Mouse (Mus musculus): ENCODE measurements around the gene Snupn. TPM values are rescaled to one million over a fixed set of nuclear protein-coding genes. Genes with fewer than 3 reads are reported as not detected.
A peak's percentile ranks its signal among the peaks of the same experiment; 100 is the strongest.
"Not testable (repeated sequence)": the region's sequence is repeated elsewhere in the genome, so short reads cannot be mapped to it uniquely, and the experiment has no call there.

Gene Snupn
- polyA plus RNA-seq, 1 experiment from 2014 or later, result 8.4 TPM

DNA sequence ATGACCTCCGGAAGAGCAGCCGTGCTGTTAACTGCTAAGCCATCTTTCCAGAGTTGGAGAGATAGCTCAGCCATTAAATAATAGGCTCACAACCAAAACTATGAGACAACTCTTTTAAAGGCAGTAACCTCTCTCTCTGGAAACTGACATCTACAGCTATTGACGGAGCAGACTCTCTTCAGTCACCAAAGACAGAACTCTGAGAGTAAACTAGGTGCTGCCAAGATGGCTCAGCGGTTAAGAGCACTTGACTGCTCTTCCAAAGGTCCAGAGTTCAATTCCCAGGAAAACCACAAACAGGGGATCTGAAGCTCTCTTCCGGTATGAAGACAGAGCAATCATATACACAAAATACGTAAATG, 13.8 kb upstream of the Snupn start:
- ATAC-seq (ENCODE audit: insufficient read depth), result no peak
- no peaks in the 10 kb centered on the region for H3K27me3 ChIP-seq
- H3K4me2 ChIP-seq, result peak overlapping the region; percentile 93
- H3K27ac ChIP-seq (replicated peaks), result peak overlapping the region; percentile 73
- H3K4me3 ChIP-seq (replicated peaks), result peak overlapping the region; percentile 85
- peaks cover 32% of the 10 kb centered on the region for H3K4me1 ChIP-seq (replicated peaks)
- 11% methylated on average over 6 of the region's 6 CpGs for WGBS (ENCODE audit: insufficient replicate concordance)
- no peaks in the 10 kb centered on the region for H3K9me3 ChIP-seq (replicated peaks)
- peak overlapping the region; percentile 40 for H3K9ac ChIP-seq
- H3K36me3 ChIP-seq (replicated peaks), result no peaks in the 10 kb centered on the region

DNA sequence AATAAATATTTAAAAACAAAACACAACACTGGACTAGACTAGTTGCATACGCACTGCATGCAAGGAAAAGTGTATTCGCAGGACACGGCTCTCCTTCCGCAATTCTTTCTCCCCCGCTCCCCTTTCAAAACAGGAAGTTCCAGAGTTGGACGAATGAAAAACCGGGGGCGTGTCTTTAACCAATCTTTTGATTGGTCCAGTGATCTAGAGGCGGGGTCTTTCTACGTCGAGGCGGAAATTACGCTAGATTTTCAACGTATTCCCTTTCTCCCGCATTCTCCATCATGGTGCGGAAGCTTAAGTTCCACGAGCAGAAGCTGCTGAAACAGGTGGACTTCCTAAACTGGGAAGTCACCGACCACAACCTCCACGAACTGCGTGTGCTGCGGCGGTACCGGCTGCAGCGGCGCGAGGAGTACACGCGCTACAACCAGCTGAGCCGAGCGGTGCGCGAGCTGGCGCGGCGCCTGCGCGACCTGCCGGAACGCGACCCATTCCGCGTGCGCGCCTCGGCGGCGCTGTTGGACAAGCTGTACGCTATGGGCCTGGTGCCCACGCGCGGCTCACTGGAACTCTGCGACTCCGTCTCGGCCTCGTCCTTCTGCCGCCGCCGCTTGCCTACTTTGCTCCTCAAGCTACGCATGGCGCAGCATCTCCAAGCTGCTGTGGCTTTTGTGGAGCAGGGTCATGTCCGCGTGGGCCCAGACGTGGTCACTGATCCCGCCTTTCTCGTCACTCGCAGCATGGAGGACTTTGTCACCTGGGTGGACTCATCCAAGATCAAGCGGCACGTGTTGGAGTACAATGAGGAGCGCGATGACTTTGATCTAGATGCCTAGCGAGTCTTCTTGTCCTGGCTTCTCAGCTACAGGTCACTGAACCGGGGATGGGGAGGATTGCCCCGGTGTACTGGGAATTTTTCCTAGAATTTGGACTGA, 13.2 kb upstream of the Snupn start, which contains the start of gene Imp3:
Gene Imp3, plus strand, starts transcription at position 253 of the 938 bp plus-strand sequence.
- H3K36me3 ChIP-seq (replicated peaks), result no peaks in the 10 kb centered on the region
- WGBS (ENCODE audit: insufficient replicate concordance), result under 1% methylated on average over 73 of the region's 73 CpGs
- peak within 1 kb of the TSS; percentile 85 for H3K4me3 ChIP-seq (replicated peaks)
- peak within 1 kb of the TSS; percentile 86 for H3K27ac ChIP-seq (replicated peaks)
- peak within 1 kb of the TSS; percentile 93 for H3K4me2 ChIP-seq
- H3K4me1 ChIP-seq (replicated peaks), result peaks cover 32% of the 10 kb centered on the region
- peak within 1 kb of the TSS; percentile 82 for H3K9ac ChIP-seq
- H3K27me3 ChIP-seq, result no peaks in the 10 kb centered on the region
- peak; percentile 93 for ATAC-seq (ENCODE audit: insufficient read depth)
- H3K9me3 ChIP-seq (replicated peaks), result no peaks in the 10 kb centered on the region

DNA sequence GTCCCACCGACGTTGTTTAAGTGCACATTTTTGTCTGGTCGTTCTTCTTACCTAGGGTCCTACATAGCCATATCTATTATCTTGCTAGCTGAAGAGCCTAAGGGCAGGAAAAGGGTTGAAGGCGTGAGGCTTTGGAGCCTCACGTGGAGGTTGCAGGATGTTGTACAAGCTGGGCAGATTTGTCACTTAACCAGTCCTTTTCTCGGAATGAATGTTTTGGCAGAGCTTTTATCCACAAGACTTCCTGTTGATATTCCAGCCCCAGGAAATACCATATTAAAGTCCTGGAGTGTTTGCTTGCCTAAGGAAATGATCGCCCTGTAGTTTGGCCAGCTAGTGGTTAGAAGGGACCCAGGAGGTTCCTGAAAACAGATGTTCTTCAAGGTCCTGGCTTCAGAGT, 12.3 kb upstream of the Snupn start:
- H3K4me1 ChIP-seq (replicated peaks), result peaks cover 32% of the 10 kb centered on the region
- no peaks in the 10 kb centered on the region for H3K36me3 ChIP-seq (replicated peaks)
- H3K9me3 ChIP-seq (replicated peaks), result no peaks in the 10 kb centered on the region
- H3K4me3 ChIP-seq (replicated peaks), result peak overlapping the region; percentile 85
- no peaks in the 10 kb centered on the region for H3K27me3 ChIP-seq
- H3K4me2 ChIP-seq, result peak overlapping the region; percentile 93
- 0% methylated on average over 7 of the region's 7 CpGs for WGBS (ENCODE audit: insufficient replicate concordance)
- ATAC-seq (ENCODE audit: insufficient read depth), result no peak
- H3K9ac ChIP-seq, result peak overlapping the region; percentile 82
- H3K27ac ChIP-seq (replicated peaks), result peak overlapping the region; percentile 86

DNA sequence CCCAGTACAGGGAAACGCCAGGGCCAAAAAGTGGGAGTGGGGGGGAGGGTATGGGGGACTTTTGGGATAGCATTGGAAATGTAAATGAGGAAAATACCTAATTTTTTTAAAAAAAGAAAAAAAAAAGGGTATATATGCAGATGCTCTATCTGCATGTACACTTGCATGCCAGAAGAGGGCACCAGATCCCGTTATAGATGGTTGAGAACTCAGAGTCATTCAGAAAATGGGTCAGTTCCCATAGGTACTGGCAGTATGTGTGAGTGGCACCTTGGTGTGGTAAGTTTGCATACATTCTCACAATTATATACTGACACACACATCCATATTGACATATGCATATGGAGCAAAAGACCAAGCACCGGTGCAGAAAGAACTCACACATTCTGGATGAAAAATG, 3.2 kb upstream of the Snupn start:
- not testable (repeated sequence) for H3K9me3 ChIP-seq (replicated peaks); H3K27me3 ChIP-seq; H3K9ac ChIP-seq; H3K4me2 ChIP-seq; H3K27ac ChIP-seq (replicated peaks); H3K4me3 ChIP-seq (replicated peaks); H3K36me3 ChIP-seq (replicated peaks); ATAC-seq (ENCODE audit: insufficient read depth)
- 20% methylated on average over 3 of the region's 3 CpGs for WGBS (ENCODE audit: insufficient replicate concordance)
- peaks cover 18% of the 10 kb centered on the region for H3K4me1 ChIP-seq (replicated peaks)

GRCm38 (mm10) chr9:56948699-56949098, 2.0 kb upstream of the Snupn start:
- WGBS (ENCODE audit: insufficient replicate concordance), result 45% methylated on average over 5 of the region's 5 CpGs

GRCm38 (mm10) chr9:56949767-56950166, 911 bp upstream of the Snupn start:
- Histone ChIP-seq H3K9me3 (replicated peaks) (no peaks in the 10 kb centered on the region), H3K27me3 (no peaks in the 10 kb centered on the region), H3K27ac (replicated peaks) (no peak overlapping the region), H3K4me2 (peak overlapping the region; percentile 84), H3K9ac (peak overlapping the region; percentile 45), H3K36me3 (replicated peaks) (no peaks in the 10 kb centered on the region), H3K4me3 (replicated peaks) (peak overlapping the region; percentile 81), H3K4me1 (replicated peaks) (peaks cover 18% of the 10 kb centered on the region)
- ATAC-seq (ENCODE audit: insufficient read depth), result no peak
- 12% methylated on average over 13 of the region's 13 CpGs for WGBS (ENCODE audit: insufficient replicate concordance)

More at GRCm38 (mm10) chr9:56948699-56949098, 2.0 kb upstream of the Snupn start:
- H3K27me3 ChIP-seq; H3K9me3 ChIP-seq (replicated peaks); H3K36me3 ChIP-seq (replicated peaks); H3K4me2 ChIP-seq; ATAC-seq (ENCODE audit: insufficient read depth); H3K9ac ChIP-seq; H3K4me3 ChIP-seq (replicated peaks); H3K27ac ChIP-seq (replicated peaks): not testable (repeated sequence)
- H3K4me1 ChIP-seq (replicated peaks), result peaks cover 18% of the 10 kb centered on the region

DNA sequence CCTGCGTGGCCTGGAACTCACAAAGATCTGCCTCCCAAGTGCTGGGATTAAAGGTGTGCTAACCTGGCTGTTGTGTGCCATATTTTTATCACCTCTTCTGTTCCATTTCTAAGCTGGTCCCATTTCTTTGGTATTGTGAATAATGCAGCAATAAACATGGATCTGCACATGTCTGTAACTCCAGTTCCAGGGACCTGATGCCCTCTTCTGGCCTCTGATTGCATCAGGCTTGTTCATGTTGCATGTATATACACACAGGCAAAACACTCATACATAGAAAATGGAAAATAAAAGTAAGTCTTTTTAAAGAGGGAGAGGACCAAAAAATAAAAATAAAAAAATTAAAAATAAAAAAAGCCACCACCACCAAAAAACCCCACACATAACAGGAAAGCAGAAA, 2.9 kb downstream of the Snupn start:
- H3K27ac ChIP-seq (replicated peaks), result no peak overlapping the region
- H3K9me3 ChIP-seq (replicated peaks), result no peaks in the 10 kb centered on the region
- ATAC-seq (ENCODE audit: insufficient read depth), result no peak
- 86% methylated on average over 1 of the region's 1 CpGs for WGBS (ENCODE audit: insufficient replicate concordance)
- H3K4me2 ChIP-seq, result no peak overlapping the region
- no peak overlapping the region for H3K4me3 ChIP-seq (replicated peaks)
- peaks cover 18% of the 10 kb centered on the region for H3K4me1 ChIP-seq (replicated peaks)
- H3K36me3 ChIP-seq (replicated peaks), result 0 out of 2 replicates have a peak, but pooled peaks cover 3% of the 10 kb centered on the region
- H3K9ac ChIP-seq, result no peak overlapping the region
- H3K27me3 ChIP-seq, result no peaks in the 10 kb centered on the region

DNA sequence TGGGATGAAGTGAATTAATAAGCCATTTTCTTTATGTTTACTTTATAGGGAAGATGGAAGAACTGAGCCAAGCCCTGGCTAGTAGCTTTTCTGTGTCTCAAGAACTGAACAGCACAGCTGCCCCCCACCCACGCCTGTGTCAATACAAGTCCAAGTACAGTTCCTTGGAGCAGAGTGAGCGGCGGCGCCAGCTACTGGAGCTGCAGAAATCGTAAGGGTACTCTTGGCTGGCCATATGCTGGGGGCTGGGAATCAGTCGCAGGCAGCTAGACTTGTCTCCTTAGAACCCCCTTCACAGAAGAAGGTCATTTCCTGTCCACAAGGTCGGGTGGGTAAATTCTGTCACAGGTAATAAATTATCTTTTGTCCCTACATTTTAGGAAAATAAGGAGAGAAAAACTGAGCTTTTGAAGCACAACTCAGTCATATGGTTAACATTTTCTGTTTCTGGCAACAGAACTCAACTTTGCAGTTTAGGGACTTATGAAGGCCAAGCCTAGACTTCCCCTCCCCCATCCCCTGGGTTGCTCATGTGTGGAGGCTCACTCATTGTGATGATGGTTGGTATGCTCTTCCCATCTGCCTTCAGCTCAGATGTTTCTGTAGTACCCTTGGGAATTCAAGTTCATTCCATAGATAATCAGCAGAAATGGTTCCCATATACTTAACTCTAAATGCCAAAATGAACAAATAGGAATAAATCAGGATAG, 6.4 kb downstream of the Snupn start:
- H3K4me1 ChIP-seq (replicated peaks), result 0 out of 2 replicates have a peak, but pooled peaks cover 2% of the 10 kb centered on the region
- H3K9me3 ChIP-seq (replicated peaks), result no peaks in the 10 kb centered on the region
- no peak overlapping the region for H3K4me3 ChIP-seq (replicated peaks)
- H3K27me3 ChIP-seq, result no peaks in the 10 kb centered on the region
- WGBS (ENCODE audit: insufficient replicate concordance), result 55% methylated on average over 7 of the region's 7 CpGs
- ATAC-seq (ENCODE audit: insufficient read depth), result no peak
- H3K27ac ChIP-seq (replicated peaks), result no peak overlapping the region
- no peak overlapping the region for H3K4me2 ChIP-seq
- peaks cover 12% of the 10 kb centered on the region; the same call in 1 of the 2 replicates for H3K36me3 ChIP-seq (replicated peaks)
- H3K9ac ChIP-seq, result no peak overlapping the region

- H3K36me3 ChIP-seq (replicated peaks), result peaks cover 18% of the 10 kb centered on the region; the same call in 1 of the 2 replicates
- no peak overlapping the region for H3K4me2 ChIP-seq
- no peak for ATAC-seq (ENCODE audit: insufficient read depth)
- 55% methylated on average over 2 of the region's 2 CpGs for WGBS (ENCODE audit: insufficient replicate concordance)
- no peaks in the 10 kb centered on the region for H3K27me3 ChIP-seq
- H3K4me1 ChIP-seq (replicated peaks), result 0 out of 2 replicates have a peak, but pooled peaks cover 2% of the 10 kb centered on the region
- H3K27ac ChIP-seq (replicated peaks), result no peak overlapping the region
- no peak overlapping the region for H3K9ac ChIP-seq
- H3K9me3 ChIP-seq (replicated peaks), result no peaks in the 10 kb centered on the region
- no peak overlapping the region for H3K4me3 ChIP-seq (replicated peaks)
Measured at GRCm38 (mm10) chr9:56958689-56959088, 8.0 kb downstream of the Snupn start.

- Histone ChIP-seq H3K9ac (no peak overlapping the region), H3K4me1 (replicated peaks) (0 out of 2 replicates have a peak, but pooled peaks cover 2% of the 10 kb centered on the region), H3K27me3 (no peaks in the 10 kb centered on the region), H3K4me3 (replicated peaks) (no peak overlapping the region), H3K9me3 (replicated peaks) (no peaks in the 10 kb centered on the region), H3K4me2 (no peak overlapping the region), H3K36me3 (replicated peaks) (peaks cover 18% of the 10 kb centered on the region; the same call in 1 of the 2 replicates), H3K27ac (replicated peaks) (no peak overlapping the region)
- no peak for ATAC-seq (ENCODE audit: insufficient read depth)
- WGBS (ENCODE audit: insufficient replicate concordance), result 87% methylated on average over 3 of the region's 3 CpGs
Measured at GRCm38 (mm10) chr9:56961591-56961990, 10.9 kb downstream of the Snupn start.

DNA sequence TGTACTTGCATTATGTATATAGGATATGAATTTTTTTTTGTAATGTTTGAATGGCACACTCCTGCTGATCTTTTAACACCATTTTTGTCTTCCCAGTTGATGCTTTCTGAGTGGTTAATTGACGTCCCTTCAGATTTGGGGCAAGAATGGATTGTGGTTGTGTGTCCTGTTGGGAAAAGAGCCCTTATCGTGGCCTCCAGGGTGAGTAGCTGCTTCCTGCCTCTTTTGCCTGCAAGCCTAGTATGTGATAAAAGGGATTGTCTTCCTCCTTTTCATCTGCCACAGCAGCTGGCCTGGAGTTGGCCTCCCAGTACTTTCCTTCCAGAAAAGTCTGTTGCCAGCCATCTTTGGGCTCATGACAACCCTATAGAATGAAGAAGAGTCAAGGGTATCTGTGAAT, 19.5 kb downstream of the Snupn start:
- ATAC-seq (ENCODE audit: insufficient read depth), result no peak
- H3K9ac ChIP-seq, result no peak overlapping the region
- no peaks in the 10 kb centered on the region for H3K27me3 ChIP-seq
- H3K4me2 ChIP-seq, result no peak overlapping the region
- H3K27ac ChIP-seq (replicated peaks), result no peak overlapping the region
- no peak overlapping the region for H3K4me3 ChIP-seq (replicated peaks)
- 31% methylated on average over 2 of the region's 2 CpGs for WGBS (ENCODE audit: insufficient replicate concordance)
- no peaks in the 10 kb centered on the region for H3K4me1 ChIP-seq (replicated peaks)
- H3K36me3 ChIP-seq (replicated peaks), result no peaks in the 10 kb centered on the region
- no peaks in the 10 kb centered on the region for H3K9me3 ChIP-seq (replicated peaks)

Measured in liver, embryonic 15.5 days (tissue).